Mouse (Mus musculus): ENCODE measurements around the gene Dync1i1. TPM values are rescaled to one million over a fixed set of nuclear protein-coding genes. Genes with fewer than 3 reads are reported as not detected.
A peak's percentile ranks its signal among the peaks of the same experiment; 100 is the strongest.

Gene Dync1i1
- total and polyA plus RNA-seq, 2 experiments from 2014 or later: 62.1 to 64.7 TPM

DNA sequence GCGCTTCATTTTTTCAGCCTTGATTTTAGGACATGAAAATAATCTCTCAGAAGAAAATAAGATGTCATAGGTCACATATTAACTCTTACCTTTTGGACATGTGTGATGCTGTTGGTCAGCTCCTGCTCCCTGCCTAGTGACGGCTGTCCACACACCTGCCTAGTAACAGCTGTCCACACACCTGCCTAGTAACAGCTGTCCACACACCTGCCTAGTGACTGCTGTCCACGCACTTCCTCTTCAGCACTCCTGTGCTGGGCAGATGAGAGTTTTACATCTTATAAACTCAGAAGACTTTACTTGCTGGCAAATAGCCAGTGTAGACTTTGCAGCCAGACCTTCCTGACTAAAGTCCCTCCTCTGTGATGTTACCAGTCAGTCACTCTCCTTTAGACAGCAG, 94.2 kb downstream of the Dync1i1 start:
- Histone ChIP-seq H3K36me3 (ENCODE audit: insufficient read depth, low read length) (no peaks in the 10 kb centered on the region), H3K4me3 (ENCODE audit: low read length) (no peak overlapping the region), H3K27ac (no peak overlapping the region), H3K27me3 (ENCODE audit: insufficient read depth, low read length) (no peaks in the 10 kb centered on the region), H3K4me2 (ENCODE audit: low read depth, low read length) (no peak overlapping the region), H3K9ac (replicated peaks; ENCODE audit: low read length) (no peak overlapping the region), H3K9me3 (ENCODE audit: low read length) (no peaks in the 10 kb centered on the region), H3K4me1 (ENCODE audit: insufficient read depth, low read length) (no peaks in the 10 kb centered on the region)
- ATAC-seq (no peak), DNase-seq (ENCODE audit: low spot score) (no peak)
- WGBS: 91% methylated on average over 3 of the region's 3 CpGs
- no peak for TF ChIP-seq CTCF (IDR thresholded peaks at IDR 0.05; ENCODE audit: low read depth)

DNA sequence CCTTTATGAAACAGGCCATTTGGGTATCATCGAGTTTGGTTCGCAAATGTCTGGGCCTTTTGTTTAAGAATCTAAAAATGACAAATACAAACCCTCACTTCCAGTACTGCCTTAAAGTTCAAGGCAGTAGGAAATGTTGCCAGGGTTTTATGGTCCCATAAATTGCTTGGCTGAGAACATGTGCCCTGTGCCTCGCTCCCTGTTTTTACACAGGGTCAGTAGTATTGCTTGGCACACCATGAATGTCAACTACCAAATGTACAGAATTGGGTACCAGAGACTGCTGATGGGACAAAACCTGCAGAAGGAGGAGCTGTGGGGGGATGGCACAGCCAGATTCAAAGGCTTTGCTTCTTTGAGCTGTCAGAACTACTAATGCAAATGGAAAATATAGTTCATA, 100.0 kb downstream of the Dync1i1 start:
- no peak for TF ChIP-seq CTCF (IDR thresholded peaks at IDR 0.05; ENCODE audit: low read depth)

DNA sequence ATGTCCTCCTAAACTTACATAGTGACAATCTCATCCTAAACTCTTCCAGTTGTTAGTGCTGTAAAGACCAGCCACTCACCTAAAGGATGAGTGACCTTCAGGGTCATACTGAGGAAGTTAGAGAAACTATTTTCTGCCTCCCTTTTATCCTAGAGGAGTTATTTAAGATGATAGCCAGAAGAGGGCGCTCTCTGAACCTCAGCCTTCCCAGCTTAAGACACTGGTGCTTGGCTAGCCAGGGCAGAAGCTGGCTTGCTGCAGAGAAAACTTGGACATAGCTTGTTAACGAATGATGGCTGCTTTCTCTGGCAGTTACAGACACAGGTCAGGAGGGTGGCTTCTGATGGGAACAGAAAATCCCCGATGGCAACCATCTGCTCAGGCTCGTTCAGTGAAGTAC, 101.6 kb downstream of the Dync1i1 start:
- no peaks in the 10 kb centered on the region for H3K36me3 ChIP-seq (ENCODE audit: insufficient read depth, low read length)
- no peak overlapping the region for H3K27ac ChIP-seq
- WGBS: 54% methylated on average over 4 of the region's 4 CpGs
- ATAC-seq (no peak), DNase-seq (ENCODE audit: low spot score) (no peak)
- peak; percentile 25; the same call in 1 of the 2 replicates for TF ChIP-seq CTCF (IDR thresholded peaks at IDR 0.05; ENCODE audit: low read depth)
- H3K4me3 ChIP-seq (ENCODE audit: low read length): no peak overlapping the region
- no peaks in the 10 kb centered on the region for H3K9me3 ChIP-seq (ENCODE audit: low read length)
- no peaks in the 10 kb centered on the region for H3K4me1 ChIP-seq (ENCODE audit: insufficient read depth, low read length)
- H3K9ac ChIP-seq (replicated peaks; ENCODE audit: low read length): no peak overlapping the region
- H3K27me3 ChIP-seq (ENCODE audit: insufficient read depth, low read length): no peaks in the 10 kb centered on the region
- H3K4me2 ChIP-seq (ENCODE audit: low read depth, low read length): no peak overlapping the region

More for the DNA sequence above, 100.0 kb downstream of the Dync1i1 start:
- Histone ChIP-seq H3K4me2 (ENCODE audit: low read depth, low read length) (no peak overlapping the region), H3K27me3 (ENCODE audit: insufficient read depth, low read length) (no peaks in the 10 kb centered on the region), H3K4me3 (ENCODE audit: low read length) (no peak overlapping the region), H3K27ac (no peak overlapping the region), H3K9ac (replicated peaks; ENCODE audit: low read length) (no peak overlapping the region), H3K4me1 (ENCODE audit: insufficient read depth, low read length) (no peaks in the 10 kb centered on the region), H3K36me3 (ENCODE audit: insufficient read depth, low read length) (no peaks in the 10 kb centered on the region), H3K9me3 (ENCODE audit: low read length) (no peaks in the 10 kb centered on the region)
- DNase-seq (ENCODE audit: low spot score): no peak
- no peak for ATAC-seq
- WGBS: 87% methylated on average over 3 of the region's 3 CpGs

DNA sequence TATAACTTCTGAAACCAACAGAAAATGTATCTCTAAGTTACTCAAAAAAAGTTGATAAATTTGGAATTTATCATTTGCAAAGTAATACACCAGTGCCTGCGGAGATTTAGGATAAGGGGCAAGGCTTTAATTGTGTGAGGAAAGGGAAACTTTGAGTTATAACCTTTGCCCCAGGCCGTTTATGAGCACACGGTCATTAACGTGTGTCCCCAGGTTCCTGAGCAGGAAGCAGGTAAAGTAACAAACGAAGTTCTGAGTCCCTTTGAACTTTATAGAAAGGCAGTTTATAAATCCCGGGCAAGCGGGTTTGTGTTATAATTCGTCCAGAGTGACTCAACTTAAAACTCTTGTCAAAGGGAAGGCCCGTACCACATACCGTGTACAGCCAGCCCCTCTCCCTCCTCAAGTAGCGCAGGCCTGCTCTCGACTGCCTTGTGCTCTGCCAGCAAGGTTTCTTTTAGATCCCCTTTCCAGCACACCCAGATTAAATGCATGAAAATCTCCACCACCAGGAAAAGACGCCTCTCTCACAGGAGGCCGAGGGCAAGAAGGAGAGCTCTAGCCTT, 103.1 kb downstream of the Dync1i1 start:
- Histone ChIP-seq H3K9me3 (ENCODE audit: low read length) (no peaks in the 10 kb centered on the region), H3K4me2 (ENCODE audit: low read depth, low read length) (no peak overlapping the region), H3K4me1 (ENCODE audit: insufficient read depth, low read length) (no peaks in the 10 kb centered on the region), H3K27ac (no peak overlapping the region), H3K9ac (replicated peaks; ENCODE audit: low read length) (no peak overlapping the region), H3K4me3 (ENCODE audit: low read length) (no peak overlapping the region), H3K36me3 (ENCODE audit: insufficient read depth, low read length) (no peaks in the 10 kb centered on the region), H3K27me3 (ENCODE audit: insufficient read depth, low read length) (no peaks in the 10 kb centered on the region)
- ATAC-seq: no peak
- DNase-seq (ENCODE audit: low spot score): no peak
- 80% methylated on average over 14 of the region's 14 CpGs for WGBS
- no peak for TF ChIP-seq CTCF (IDR thresholded peaks at IDR 0.05; ENCODE audit: low read depth)

DNA sequence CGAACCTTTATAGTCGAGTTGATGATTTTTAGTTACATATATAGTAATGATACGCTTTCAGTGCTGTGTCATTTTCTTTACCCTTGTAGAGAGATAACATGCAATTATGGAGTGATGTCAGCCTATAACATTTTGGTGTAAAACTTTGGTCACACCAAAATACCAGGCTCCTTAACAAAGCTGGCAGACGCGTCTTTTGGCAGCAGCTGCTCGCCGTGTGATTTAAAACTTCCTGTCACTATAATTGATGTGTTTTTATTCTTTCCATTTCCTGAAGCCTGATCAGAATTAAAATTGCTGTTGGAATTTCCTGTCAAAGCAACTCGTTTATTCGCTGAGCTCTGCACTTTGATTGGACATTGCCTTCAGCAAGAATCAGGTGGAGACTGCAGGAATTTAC, 103.7 kb downstream of the Dync1i1 start:
- WGBS: 53% methylated on average over 9 of the region's 9 CpGs
- no peak overlapping the region for H3K4me2 ChIP-seq (ENCODE audit: low read depth, low read length)
- no peak for ATAC-seq

DNA sequence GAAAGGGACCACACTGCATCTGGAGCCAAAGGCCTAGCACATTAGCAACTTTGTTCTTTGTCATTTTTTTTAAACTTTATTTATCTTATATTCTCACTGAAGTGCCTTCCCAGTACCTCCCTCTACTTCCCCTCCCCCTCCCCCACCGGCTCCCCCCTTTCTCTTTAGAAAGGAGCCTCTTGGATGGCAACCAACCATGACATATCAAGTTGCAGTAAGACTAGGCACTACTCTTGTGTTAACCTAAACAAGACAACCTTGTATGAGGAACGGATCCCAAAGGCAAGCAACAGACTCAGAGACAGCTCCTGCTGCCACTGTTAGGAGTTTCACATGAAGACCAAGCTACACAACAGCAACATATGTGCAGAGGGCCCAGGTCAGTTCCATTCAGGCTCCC, 105.3 kb downstream of the Dync1i1 start:
- no peaks in the 10 kb centered on the region for H3K36me3 ChIP-seq (ENCODE audit: insufficient read depth, low read length)
- no peak overlapping the region for H3K9ac ChIP-seq (replicated peaks; ENCODE audit: low read length)
- no peaks in the 10 kb centered on the region for H3K9me3 ChIP-seq (ENCODE audit: low read length)
- H3K4me1 ChIP-seq (ENCODE audit: insufficient read depth, low read length): no peaks in the 10 kb centered on the region
- no peak for ATAC-seq
- WGBS: 71% methylated on average over 2 of the region's 2 CpGs
- H3K4me3 ChIP-seq (ENCODE audit: low read length): no peak overlapping the region
- no peak for TF ChIP-seq CTCF (IDR thresholded peaks at IDR 0.05; ENCODE audit: low read depth)
- DNase-seq (ENCODE audit: low spot score): no peak
- no peak overlapping the region for H3K27ac ChIP-seq
- H3K4me2 ChIP-seq (ENCODE audit: low read depth, low read length): no peak overlapping the region
- H3K27me3 ChIP-seq (ENCODE audit: insufficient read depth, low read length): no peaks in the 10 kb centered on the region

More for the DNA sequence above, 103.7 kb downstream of the Dync1i1 start:
- Histone ChIP-seq H3K4me1 (ENCODE audit: insufficient read depth, low read length) (no peaks in the 10 kb centered on the region), H3K36me3 (ENCODE audit: insufficient read depth, low read length) (no peaks in the 10 kb centered on the region), H3K27me3 (ENCODE audit: insufficient read depth, low read length) (no peaks in the 10 kb centered on the region), H3K9ac (replicated peaks; ENCODE audit: low read length) (no peak overlapping the region), H3K9me3 (ENCODE audit: low read length) (no peaks in the 10 kb centered on the region), H3K27ac (no peak overlapping the region), H3K4me3 (ENCODE audit: low read length) (no peak overlapping the region)
- no peak for DNase-seq (ENCODE audit: low spot score)
- TF ChIP-seq CTCF (IDR thresholded peaks at IDR 0.05; ENCODE audit: low read depth): no peak

DNA sequence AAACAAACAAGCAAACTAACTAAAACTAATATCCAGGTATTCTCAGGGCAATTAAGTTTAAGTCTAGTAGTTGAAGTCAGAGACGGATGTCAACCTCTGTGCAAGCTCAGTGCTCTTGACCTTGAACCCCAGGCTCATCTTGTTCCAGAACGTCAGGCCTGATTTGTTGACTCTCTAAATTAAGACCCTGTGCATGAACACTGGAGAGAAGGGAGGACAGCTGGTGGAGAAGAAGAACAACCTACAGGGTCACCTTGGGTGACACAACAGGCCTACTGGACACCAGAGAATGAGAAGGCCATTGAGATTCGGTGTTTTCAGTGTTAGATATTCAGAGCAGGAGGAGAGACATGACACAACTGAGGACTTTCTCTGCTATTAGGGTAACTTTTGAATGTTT, 105.8 kb downstream of the Dync1i1 start:
- no peak overlapping the region for H3K27ac ChIP-seq

More for the DNA sequence above, 105.8 kb downstream of the Dync1i1 start:
- no peaks in the 10 kb centered on the region for H3K36me3 ChIP-seq (ENCODE audit: insufficient read depth, low read length)
- H3K27me3 ChIP-seq (ENCODE audit: insufficient read depth, low read length): no peaks in the 10 kb centered on the region
- ATAC-seq (no peak), DNase-seq (ENCODE audit: low spot score) (no peak)
- no peak overlapping the region for H3K9ac ChIP-seq (replicated peaks; ENCODE audit: low read length)
- no peak for TF ChIP-seq CTCF (IDR thresholded peaks at IDR 0.05; ENCODE audit: low read depth)
- H3K9me3 ChIP-seq (ENCODE audit: low read length): no peaks in the 10 kb centered on the region
- H3K4me3 ChIP-seq (ENCODE audit: low read length): no peak overlapping the region
- 94% methylated on average over 3 of the region's 3 CpGs for WGBS
- H3K4me2 ChIP-seq (ENCODE audit: low read depth, low read length): no peak overlapping the region
- no peaks in the 10 kb centered on the region for H3K4me1 ChIP-seq (ENCODE audit: insufficient read depth, low read length)

Data from hindbrain, postnatal 0 days (tissue).